21 mouse cellular contexts compared by ENCODE assay signal in genomic region chr10:69166514-69166913, GRCm38 (mm10). TPM values are rescaled to one million over a fixed set of nuclear protein-coding genes. Genes with fewer than 3 reads are reported as not detected.
DNase-seq lines count a peak whose midpoint lies in the region; ATAC-seq lines count a peak whose summit lies in the region.
"Had no signal": no experiment of that assay in that cellular context is flagged by ENCODE, and none has a peak within 500 bp of the region (broad histone marks: within the 10 kb centered on the region; RNA-seq: fewer than 3 reads in every experiment).

No protein-coding gene starts in this region.

- no peak overlapping the region for H3K4me3 ChIP-seq in kidney, embryonic 16.5 days (ENCODE audit: low read length)
- H3K4me3 ChIP-seq in stomach, embryonic 16.5 days (replicated peaks; ENCODE audit: low read length), result no peak overlapping the region
- H3K4me3 ChIP-seq: embryonic facial prominence, embryonic 12.5 days; heart, embryonic 10.5 days; limb, embryonic 12.5 days; neural tube, embryonic 15.5 days had no signal

- H3K36me3 ChIP-seq in kidney, embryonic 16.5 days (ENCODE audit: insufficient read depth, low read length), result no peaks in the 10 kb centered on the region
- no peaks in the 10 kb centered on the region for H3K36me3 ChIP-seq in stomach, embryonic 16.5 days (ENCODE audit: control insufficient read depth, insufficient read depth, low read length)
- H3K36me3 ChIP-seq: embryonic facial prominence, embryonic 12.5 days; heart, embryonic 10.5 days; limb, embryonic 12.5 days; neural tube, embryonic 15.5 days had no signal

- peaks cover 5% of the 10 kb centered on the region; the same call in 1 of the 2 replicates for H3K9me3 ChIP-seq in kidney, embryonic 16.5 days (ENCODE audit: low read length)
- peaks cover 3% of the 10 kb centered on the region; the same call in 1 of the 2 replicates for H3K9me3 ChIP-seq in stomach, embryonic 16.5 days (replicated peaks; ENCODE audit: control insufficient read depth, low read length)
- H3K9me3 ChIP-seq: embryonic facial prominence, embryonic 12.5 days; heart, embryonic 10.5 days; limb, embryonic 12.5 days; neural tube, embryonic 15.5 days had no signal

- no peaks in the 10 kb centered on the region for H3K27me3 ChIP-seq in kidney, embryonic 16.5 days (ENCODE audit: insufficient read depth, low read length)
- H3K27me3 ChIP-seq in stomach, embryonic 16.5 days (ENCODE audit: control insufficient read depth, insufficient read depth, low read length), result no peaks in the 10 kb centered on the region
- H3K27me3 ChIP-seq: embryonic facial prominence, embryonic 12.5 days; neural tube, embryonic 15.5 days had no signal

- WGBS in kidney, embryonic 16.5 days, result 61% methylated on average over 12 of the region's 12 CpGs
- 74% methylated on average over 12 of the region's 12 CpGs for WGBS in stomach, embryonic 16.5 days

- H3K4me2 ChIP-seq in kidney, embryonic 16.5 days (replicated peaks; ENCODE audit: low read depth, low read length), result peak overlapping the region; percentile 8; the same call in 1 of the 2 replicates
- H3K4me2 ChIP-seq in stomach, embryonic 16.5 days (ENCODE audit: low read depth, low read length), result no peak overlapping the region
- H3K4me2 ChIP-seq: embryonic facial prominence, embryonic 12.5 days; limb, embryonic 12.5 days; midbrain, embryonic 11.5 days; neural tube, embryonic 15.5 days had no signal

- peak overlapping the region; percentile 84 for H3K27ac ChIP-seq in kidney, embryonic 16.5 days (ENCODE audit: low read length)
- H3K27ac ChIP-seq in stomach, embryonic 16.5 days (ENCODE audit: low read length), result peak overlapping the region; percentile 44
- H3K27ac ChIP-seq: embryonic facial prominence, embryonic 12.5 days; heart, embryonic 10.5 days; limb, embryonic 12.5 days; neural tube, embryonic 15.5 days had no signal

- DNase-seq in heart, adult 11 months, result peak; percentile 70
- no peak for DNase-seq in heart, postnatal 10 days
- DNase-seq in kidney, postnatal 10 days, result no peak
- peak; percentile 34 for DNase-seq in right cerebral cortex, adult 18-20 months
- DNase-seq in right cerebral cortex, postnatal 25 days, result no peak
- DNase-seq: cerebellum, adult 11-12 months; cerebellum, postnatal 10 days; kidney, adult 11 months; lung, adult 18-20 months; lung, postnatal 10 days; thymus, adult 2 months; thymus, postnatal 4 days had no signal

- H3K4me1 ChIP-seq in kidney, embryonic 16.5 days (ENCODE audit: insufficient read depth, low read length), result peaks cover 11% of the 10 kb centered on the region
- H3K4me1 ChIP-seq in stomach, embryonic 16.5 days (ENCODE audit: control insufficient read depth, insufficient read depth, low read length), result peaks cover 3% of the 10 kb centered on the region; the same call in 1 of the 2 replicates
- H3K4me1 ChIP-seq: embryonic facial prominence, embryonic 12.5 days; heart, embryonic 10.5 days; limb, embryonic 12.5 days; neural tube, embryonic 15.5 days had no signal

- intact Hi-C loops in heart, postnatal 10 days (cut with DNase I), result loop anchor here (5.0 kb wide), 1 partner anchor 264 kb away; no protein-coding TSS in a partner anchor

- no peak overlapping the region for H3K9ac ChIP-seq in kidney, embryonic 16.5 days (replicated peaks; ENCODE audit: low read length)
- no peak overlapping the region for H3K9ac ChIP-seq in stomach, embryonic 16.5 days (ENCODE audit: low read length)
- H3K9ac ChIP-seq: embryonic facial prominence, embryonic 12.5 days; limb, embryonic 12.5 days; neural tube, embryonic 15.5 days had no signal

- no peak for ATAC-seq in kidney, embryonic 16.5 days (ENCODE audit: low FRiP score, low TSS enrichment)
- no peak for ATAC-seq in stomach, embryonic 16.5 days (ENCODE audit: insufficient read depth, low FRiP score)
- no peak for ATAC-seq in monocyte, adult 5-6 weeks (replicated peaks; ENCODE audit: insufficient number of reproducible peaks, low FRiP score, low TSS enrichment, poor library complexity, severe bottlenecking)
- ATAC-seq: hindbrain, embryonic 16.5 days had no signal

RNA-seq across cellular contexts. Expression of gene Rhobtb1, which starts 15.3 kb away (rescaled TPM):
- total RNA-seq in heart, postnatal 10 days (2021), result 100 to 1,000 TPM in 1 of 2 experiments, 10 to 100 TPM in 1; 63.9 to 131 TPM
- 22.2 and 24.4 TPM in 2 replicates for polyA plus RNA-seq in kidney, embryonic 16.5 days (2015; fragmentation: Nextera tagmentation; extraction: Ambion mirVana)
- polyA plus RNA-seq in stomach, embryonic 16.5 days (2015; fragmentation: Nextera tagmentation; extraction: Ambion mirVana), result 28.1 and 33.2 TPM in 2 replicates
- 0.85 to 4.8 TPM (median 0.95 TPM) in 3 replicates for total RNA-seq in monocyte, adult 5-6 weeks (2017)

RNA-seq across cellular contexts. Expression of gene A930033H14Rik, which starts 46.4 kb away (rescaled TPM):
- total RNA-seq in heart, postnatal 10 days (2021), result 1 to 10 TPM; 3.2 to 5.1 TPM
- polyA plus RNA-seq in kidney, embryonic 16.5 days (2015; fragmentation: Nextera tagmentation; extraction: Ambion mirVana), result 2.2 and 2.3 TPM in 2 replicates
- polyA plus RNA-seq in stomach, embryonic 16.5 days (2015; fragmentation: Nextera tagmentation; extraction: Ambion mirVana), result 1.8 and 2.0 TPM in 2 replicates
- total RNA-seq in monocyte, adult 5-6 weeks (2017), result not detected in 3 replicates

Comparison
In these comparisons a context has a peak if more than half of its experiments do, and no peak if none do; other contexts are left out.
1. DNase-seq: peak in heart, adult 11 months (single experiment) and right cerebral cortex, adult 18-20 months (single experiment); none in heart, postnatal 10 days (0 of 2), kidney, postnatal 10 days (single experiment) and right cerebral cortex, postnatal 25 days (single experiment).
2. RNA of gene Rhobtb1, which starts 15.3 kb away (total RNA-seq): 63.9 to 131 TPM in heart, postnatal 10 days; 0.85 to 4.8 TPM in monocyte, adult 5-6 weeks; every median in the first group is over 10 times any median in the second.